Mouse (Mus musculus): ENCODE results near the gene Zscan4c. TPM values are rescaled to one million over a fixed set of nuclear protein-coding genes. Genes with fewer than 3 reads are reported as not detected.
"Not testable (repeated sequence)": the region's sequence is repeated elsewhere in the genome, so short reads cannot be mapped to it uniquely, and the experiment has no call there.

Gene Zscan4c
- not detected in 2 replicates for polyA plus RNA-seq (2015; fragmentation: Nextera tagmentation; extraction: Ambion mirVana)

- H3K4me2 ChIP-seq (ENCODE audit: low read depth, low read length); H3K27me3 ChIP-seq (ENCODE audit: control insufficient read depth, insufficient read depth, low read length); H3K9me3 ChIP-seq (replicated peaks; ENCODE audit: control insufficient read depth, low read length); H3K4me1 ChIP-seq (ENCODE audit: control insufficient read depth, insufficient read depth, low read length); H3K36me3 ChIP-seq (ENCODE audit: control insufficient read depth, insufficient read depth); H3K27ac ChIP-seq (ENCODE audit: low read length); ATAC-seq (replicated peaks; ENCODE audit: extremely low read depth, insufficient read depth, low FRiP score); H3K9ac ChIP-seq (ENCODE audit: low read length); H3K4me3 ChIP-seq (ENCODE audit: low read length): not testable (repeated sequence)
- WGBS, result 83% methylated on average over 4 of the region's 4 CpGs
Observed at GRCm38 (mm10) chr7:11005445-11005844, at the start of gene Zscan4c. Gene Zscan4c, plus strand, starts transcription at chr7:11005745.

Small RNA genes lying within 50 kb of the gene (microRNA-seq; reads per million reads assigned to microRNA genes)
- gene Mir297-1, result not detected

Other genes with a start within 250 kb of the Zscan4c start
- gene Zscan4b, start 100.7 kb upstream of the Zscan4c start, polyA plus RNA-seq (2015; fragmentation: Nextera tagmentation; extraction: Ambion mirVana), result not detected in 2 replicates
- gene Zscan4-ps1, start 63.9 kb downstream of the Zscan4c start, polyA plus RNA-seq (2015; fragmentation: Nextera tagmentation; extraction: Ambion mirVana), result not detected in 2 replicates
- gene Zscan4d, start 160.4 kb downstream of the Zscan4c start, polyA plus RNA-seq (2015; fragmentation: Nextera tagmentation; extraction: Ambion mirVana), result not detected in 2 replicates

Data from heart, embryonic 16.5 days (tissue).